Mouse (Mus musculus) telencephalon, adult 2 months (tissue): ENCODE measurements around the gene Ocln.
A peak's percentile ranks its signal among the peaks of the same experiment; 100 is the strongest.
"Not testable (repeated sequence)": the region's sequence is repeated elsewhere in the genome, so short reads cannot be mapped to it uniquely, and the experiment has no call there.

Experiments used
- DNase-seq: peaks from one replicate; pipeline ENCODE4 v3.0.0-alpha.2; 2011; ENCODE audit warnings: low read depth, low spot score

Ocln gene

GRCm38 (mm10) chr13:100492061-100492787, 60.3 kb downstream of the Ocln start, which contains the start of gene Gtf2h2:
Gene Gtf2h2, minus strand, starts transcription at chr13:100492579.
- peak; percentile 76 for DNase-seq

- DNase-seq = no peak
Observed at GRCm38 (mm10) chr13:100491623-100492022, 60.9 kb downstream of the Ocln start.

GRCm38 (mm10) chr13:100490424-100490823, 62.1 kb downstream of the Ocln start:
- DNase-seq = peak; percentile 28

- no peak for DNase-seq
Observed at GRCm38 (mm10) chr13:100483610-100484009, 68.9 kb downstream of the Ocln start.

GRCm38 (mm10) chr13:100463527-100464222, 88.8 kb downstream of the Ocln start:
- no peak for DNase-seq

GRCm38 (mm10) chr13:100461336-100461735, 91.2 kb downstream of the Ocln start:
- DNase-seq = no peak

GRCm38 (mm10) chr13:100452415-100453127, 99.9 kb downstream of the Ocln start, which contains the start of gene Naip1:
Gene Naip1, minus strand, starts transcription at chr13:100452869.
- DNase-seq = not testable (repeated sequence)

GRCm38 (mm10) chr13:100449495-100449894, 103.0 kb downstream of the Ocln start:
- DNase-seq = no peak
